ENCODE assay signal across 15 mouse cellular contexts in genomic region chr10:76816930-76817329, GRCm38 (mm10).
"Had no signal": no experiment of that assay in that cellular context is flagged by ENCODE, and none has a peak within 500 bp of the region (broad histone marks: within the 10 kb centered on the region; RNA-seq: fewer than 3 reads in every experiment).

No protein-coding gene starts in this region.

- H3K27me3 ChIP-seq: midbrain, embryonic 13.5 days; midbrain, embryonic 15.5 days; neural tube, embryonic 13.5 days; neural tube, embryonic 15.5 days had no signal

- DNase-seq: lung, adult 18-20 months; lung, embryonic 14.5 days; lung, postnatal 10 days; lung, postnatal 4 days; right cerebral cortex, postnatal 25 days; right cerebral cortex, postnatal 4 days; spleen, adult 18-20 months; thymus, adult 18-20 months; thymus, postnatal 14 days; thymus, postnatal 36 days had no signal

- H3K27ac ChIP-seq: neural tube, embryonic 13.5 days; neural tube, embryonic 15.5 days had no signal

- H3K4me3 ChIP-seq: midbrain, embryonic 13.5 days; midbrain, embryonic 15.5 days; myocyte; neural tube, embryonic 13.5 days; neural tube, embryonic 15.5 days had no signal
